Mouse (Mus musculus): ENCODE data around the gene Vcp. TPM values are rescaled to one million over a fixed set of nuclear protein-coding genes. Genes with fewer than 3 reads are reported as not detected.
A peak's percentile ranks its signal among the peaks of the same experiment; 100 is the strongest.

Gene Vcp
- total RNA-seq, 2 experiments from 2014 or later, result 219 to 236 TPM

DNA sequence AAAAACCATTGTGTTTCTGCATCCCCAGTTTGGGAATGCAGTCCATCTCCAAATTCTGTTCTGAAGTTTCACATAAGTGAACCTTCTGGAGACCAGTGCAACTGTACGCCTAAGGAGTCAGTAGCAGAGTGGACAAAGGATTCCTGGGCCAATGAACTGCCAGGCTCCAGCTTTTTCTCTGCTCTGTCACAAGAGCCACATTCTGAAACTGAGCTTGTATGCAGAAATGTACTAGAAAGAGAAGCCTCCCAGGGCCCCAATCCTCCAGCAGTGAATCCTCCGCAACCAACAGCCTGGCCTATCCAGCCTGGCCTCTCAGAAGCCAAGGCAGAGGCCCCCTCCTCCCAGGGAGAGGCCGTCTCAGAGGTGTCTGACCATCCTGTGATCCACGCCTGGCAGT lies 27.4 kb downstream of the Vcp start:
- DNase-seq, result no peak

DNA sequence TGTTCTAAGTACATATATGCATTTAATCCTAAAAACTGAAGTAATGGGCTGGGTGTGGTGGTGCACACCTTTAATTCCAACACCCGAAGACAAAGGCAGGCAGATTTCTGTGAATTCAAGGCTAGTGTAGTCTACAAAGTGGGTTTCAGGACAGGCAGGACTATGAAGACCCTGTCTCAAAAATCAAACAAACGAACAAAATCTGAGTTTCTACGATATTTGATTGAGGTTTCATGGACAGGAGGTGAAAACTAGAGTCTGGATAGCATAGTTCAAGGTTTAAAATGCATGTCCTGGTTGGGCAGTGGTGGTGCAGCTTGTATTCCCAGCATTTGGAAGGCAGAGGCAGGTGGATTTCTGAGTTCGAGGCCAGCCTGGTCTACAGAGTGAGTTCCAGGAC lies 31.0 kb downstream of the Vcp start, which contains the start of gene 1700022I11Rik:
TSS of gene 1700022I11Rik (plus strand) at position 301 of the 400 bp plus-strand sequence.
- no peak for DNase-seq

DNA sequence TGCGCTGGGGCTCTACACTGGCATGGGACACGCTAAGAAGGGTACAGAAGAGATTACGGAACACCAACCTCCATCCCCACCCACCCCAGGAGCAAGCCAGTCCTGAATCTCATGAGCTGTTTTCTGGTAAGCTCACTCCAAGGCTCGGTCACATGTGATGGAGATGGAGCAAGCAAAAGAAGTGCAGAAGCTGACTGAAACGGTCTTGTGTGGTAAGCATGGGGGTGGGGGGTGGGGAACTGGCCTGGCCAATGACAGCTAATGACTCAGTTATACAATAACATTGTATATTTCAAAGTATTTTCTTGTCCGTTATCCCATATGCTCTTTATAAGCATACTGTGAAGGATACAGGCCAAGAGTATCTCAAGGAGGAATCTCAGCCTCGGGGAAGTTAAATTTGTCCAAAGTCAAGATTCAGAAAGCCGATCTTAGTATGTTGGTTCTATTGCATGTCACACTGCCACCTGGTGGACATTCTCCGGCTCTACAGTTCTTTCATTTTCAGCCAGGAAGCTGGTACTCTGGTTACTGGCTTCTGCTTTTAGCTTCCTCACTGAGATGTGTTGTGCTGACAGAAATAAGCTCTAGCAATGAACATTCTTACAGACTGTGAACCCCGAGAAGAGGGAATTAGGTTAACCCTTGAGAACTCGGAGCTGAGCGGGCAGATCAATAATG lies 35.1 kb downstream of the Vcp start:
- DNase-seq, result no peak

DNA sequence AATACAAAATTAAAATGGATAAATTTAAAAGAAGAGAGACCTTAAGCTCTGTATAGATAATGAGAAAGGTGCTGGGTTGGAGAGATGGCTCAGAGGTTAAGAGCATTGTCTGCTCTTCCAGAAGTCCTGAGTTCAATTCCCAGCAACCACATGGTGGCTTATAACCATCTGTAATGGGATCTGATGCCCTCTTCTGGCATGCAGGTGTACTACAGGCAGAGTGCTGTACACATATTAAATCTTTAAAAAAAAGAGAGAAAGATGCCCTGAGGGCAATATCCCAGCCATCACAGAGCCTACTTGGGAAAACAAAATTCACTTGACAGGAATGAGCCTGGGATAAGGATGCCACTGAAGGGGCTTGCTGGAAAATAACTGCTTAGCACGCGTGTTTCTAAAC lies 36.8 kb downstream of the Vcp start:
- no peak for DNase-seq

DNA sequence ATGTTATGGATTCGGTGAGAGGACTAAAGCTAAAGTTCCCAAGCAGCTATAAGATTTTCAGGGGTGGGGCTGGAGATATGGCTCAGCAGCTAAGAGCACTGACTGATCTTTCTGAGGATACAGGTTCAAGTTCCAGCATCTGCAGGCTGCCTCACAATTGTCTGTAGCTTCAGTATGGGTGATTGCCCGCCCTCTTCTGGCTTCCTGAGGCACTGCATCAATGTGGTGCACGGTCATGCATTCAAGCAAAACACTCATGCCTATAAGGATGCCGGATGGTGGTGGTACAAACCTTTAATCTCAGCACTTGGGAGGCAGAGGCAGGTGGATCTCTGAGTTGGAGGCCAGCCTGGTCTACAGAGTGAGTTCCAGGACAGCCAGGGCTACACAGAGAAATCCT lies 38.7 kb downstream of the Vcp start:
- no peak for DNase-seq

DNA sequence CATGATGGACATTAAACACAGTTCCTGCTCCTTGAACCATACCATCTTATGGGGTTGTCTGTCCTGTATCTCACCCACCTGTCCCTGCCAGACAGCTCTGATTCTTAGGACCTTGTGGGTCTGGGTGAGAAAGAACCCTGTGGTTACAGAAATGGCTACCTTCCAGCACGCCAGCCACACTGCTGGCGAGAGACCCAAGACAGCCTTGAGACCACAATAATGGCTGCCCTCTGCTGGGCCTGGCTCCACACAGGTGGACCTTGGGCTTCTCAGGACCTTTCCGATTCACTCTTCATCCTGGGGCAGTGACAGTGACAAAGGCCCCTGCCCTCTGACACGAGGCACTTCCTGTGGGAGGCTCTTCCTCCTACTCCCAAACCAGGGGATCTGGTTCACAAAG lies 40.9 kb downstream of the Vcp start:
- no peak for DNase-seq

DNA sequence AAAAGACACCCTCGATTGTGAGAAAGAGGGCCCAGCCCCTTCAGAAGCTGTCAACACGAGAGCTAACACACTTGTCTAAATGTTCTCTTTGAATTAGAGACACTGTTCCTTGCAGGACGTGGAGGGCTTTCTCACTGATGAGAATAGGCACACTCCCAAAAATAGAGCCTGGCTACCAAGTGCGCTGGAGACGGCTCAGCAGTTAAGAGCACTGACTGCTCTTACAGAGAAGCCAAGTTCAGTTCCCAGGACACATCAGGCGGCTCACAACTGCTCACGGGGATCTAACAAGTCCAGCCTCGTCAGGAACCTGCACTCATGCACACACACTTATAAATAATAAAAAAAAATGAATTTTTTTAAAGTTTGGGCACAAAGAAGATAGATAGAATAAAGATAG lies 41.4 kb downstream of the Vcp start:
- no peak for DNase-seq

DNA sequence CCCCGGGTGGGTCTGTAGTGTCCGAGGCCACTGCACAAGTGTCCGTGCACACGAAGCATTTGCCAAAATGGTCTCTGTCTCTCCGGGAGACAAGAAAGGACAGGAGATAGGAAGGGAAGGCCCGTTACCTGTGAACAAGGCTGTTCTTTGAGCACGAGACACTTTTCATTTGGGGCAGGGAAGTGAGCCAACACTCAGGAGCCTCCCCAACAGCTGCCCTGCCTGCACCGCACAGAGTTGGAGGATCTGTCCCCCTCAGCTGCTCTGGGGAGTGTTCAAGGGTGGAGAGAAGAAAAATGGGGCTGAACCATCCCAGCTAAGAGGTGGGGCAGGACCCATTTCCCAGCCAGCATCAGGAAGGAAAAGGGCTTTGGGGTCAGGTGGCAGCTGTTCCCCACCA lies 42.3 kb downstream of the Vcp start:
- DNase-seq, result no peak

DNA sequence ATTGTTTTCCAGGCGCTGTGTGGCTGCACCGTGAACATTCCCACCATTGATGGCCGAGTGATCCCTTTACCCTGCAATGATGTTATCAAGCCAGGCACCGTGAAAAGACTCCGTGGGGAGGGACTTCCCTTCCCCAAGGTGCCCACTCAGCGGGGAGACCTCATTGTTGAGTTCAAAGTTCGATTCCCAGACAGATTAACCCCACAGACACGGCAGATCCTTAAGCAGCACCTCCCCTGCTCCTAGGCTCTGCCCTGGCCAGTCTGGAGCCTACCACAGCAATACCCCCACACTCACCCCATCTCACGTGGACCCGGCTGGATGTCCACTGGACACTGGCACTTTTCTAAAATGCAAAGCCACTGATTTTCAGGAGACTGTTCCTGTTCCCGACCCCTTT lies 43.0 kb downstream of the Vcp start:
- no peak for DNase-seq

DNA sequence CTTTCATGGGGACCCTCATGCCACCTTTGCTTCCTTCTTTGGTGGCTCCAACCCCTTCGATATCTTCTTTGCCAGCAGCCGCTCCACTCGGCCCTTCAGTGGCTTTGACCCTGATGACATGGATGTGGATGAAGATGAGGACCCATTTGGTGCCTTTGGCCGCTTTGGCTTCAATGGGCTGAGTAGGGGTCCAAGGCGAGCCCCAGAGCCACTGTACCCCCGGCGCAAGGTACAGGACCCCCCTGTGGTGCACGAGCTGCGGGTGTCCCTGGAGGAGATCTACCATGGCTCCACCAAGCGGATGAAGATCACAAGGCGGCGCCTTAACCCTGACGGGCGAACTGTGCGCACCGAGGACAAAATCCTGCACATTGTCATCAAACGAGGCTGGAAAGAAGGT lies 43.7 kb downstream of the Vcp start:
- DNase-seq, result no peak

DNA sequence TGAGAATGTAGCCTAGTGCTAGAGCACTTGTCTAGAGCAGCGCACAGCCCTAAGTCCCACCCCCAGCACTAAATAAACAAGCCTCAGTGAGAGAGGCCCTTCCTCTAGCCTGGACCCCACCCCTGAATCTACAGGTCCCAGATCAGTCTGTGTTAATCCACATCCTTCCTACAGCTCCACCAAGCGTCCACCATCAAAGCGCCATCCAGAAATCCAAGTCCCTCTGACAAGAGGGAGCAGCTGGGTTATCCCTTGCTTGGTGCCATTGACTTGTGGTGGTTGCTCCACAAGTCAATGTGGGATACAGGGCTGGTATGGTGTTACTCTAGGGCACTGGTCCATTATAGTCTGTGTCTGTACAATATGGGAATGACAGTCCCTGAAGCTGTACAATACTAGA lies 45.1 kb downstream of the Vcp start:
- no peak for DNase-seq

DNA sequence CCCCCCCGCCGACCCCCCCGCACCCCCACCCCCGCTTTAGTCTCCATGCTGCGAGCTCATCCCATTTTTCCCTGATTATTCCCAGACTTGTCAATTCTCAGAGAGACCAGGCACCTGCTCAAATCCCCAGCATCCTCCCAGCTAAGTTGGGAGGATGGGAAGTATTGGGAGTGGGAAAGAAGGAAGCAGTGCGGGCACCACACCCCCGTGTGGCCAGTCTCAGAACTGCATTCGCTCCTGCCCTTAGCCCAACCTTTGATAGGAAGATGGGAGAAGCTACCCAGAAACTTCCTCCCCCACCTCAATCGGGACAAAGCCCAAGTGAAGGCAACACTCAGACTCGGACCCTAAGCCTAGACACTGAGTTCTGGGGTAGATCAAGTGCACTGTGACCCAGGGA lies 46.0 kb downstream of the Vcp start:
- DNase-seq, result peak; percentile 70

DNA sequence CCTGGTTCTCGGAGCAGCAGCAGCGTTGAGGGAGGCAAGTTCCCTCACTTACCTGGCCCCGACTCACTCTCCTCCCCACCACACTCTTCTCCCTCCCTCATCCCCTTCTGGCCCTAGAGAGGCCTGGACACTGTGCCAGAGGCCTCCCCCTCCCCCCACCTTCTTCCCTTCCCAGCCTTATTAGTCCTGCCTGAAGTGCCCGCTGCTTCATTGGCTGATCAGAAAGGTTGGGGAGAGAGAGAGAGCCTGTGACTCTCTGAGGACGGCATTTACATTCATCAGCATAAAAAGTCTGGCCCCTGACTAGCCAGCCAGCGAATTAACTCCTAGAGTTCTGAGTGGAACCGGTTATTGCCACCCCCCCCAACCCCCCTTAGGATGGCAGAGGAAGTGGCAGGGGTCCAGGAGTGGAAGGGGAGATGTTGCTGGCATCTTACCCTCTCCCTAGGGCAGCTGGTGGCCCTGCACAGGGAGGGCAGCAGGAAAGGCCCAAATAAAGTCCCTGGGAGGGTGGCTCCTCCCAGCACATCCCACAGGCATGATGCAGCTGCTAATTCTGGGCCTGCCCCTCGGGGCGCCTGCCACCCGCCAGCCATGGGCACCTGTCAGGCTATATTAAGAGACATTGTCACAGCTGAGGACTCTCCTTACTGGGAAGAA lies 46.7 kb downstream of the Vcp start:
- peak; percentile 91 for DNase-seq

DNA sequence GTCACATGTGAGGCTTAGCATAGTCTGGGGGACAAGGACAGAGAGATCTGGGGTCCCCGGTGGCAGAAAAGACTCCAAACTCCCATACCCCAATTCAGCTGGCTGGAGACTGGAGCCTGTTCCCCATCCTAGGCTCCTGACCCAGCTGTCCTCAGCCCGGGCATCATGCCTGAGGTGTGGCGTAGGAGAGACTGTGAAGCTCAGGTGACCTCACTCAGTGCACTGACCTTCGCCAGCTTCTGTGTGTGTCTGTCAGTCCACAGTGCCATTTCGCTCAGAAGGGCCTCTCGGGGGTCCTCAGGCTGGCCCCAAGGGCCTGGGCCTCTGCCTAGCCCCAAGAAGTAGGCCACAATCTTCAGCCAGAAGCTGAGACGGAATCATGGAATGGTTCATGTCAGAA lies 47.7 kb downstream of the Vcp start:
- peak; percentile 84 for DNase-seq

DNA sequence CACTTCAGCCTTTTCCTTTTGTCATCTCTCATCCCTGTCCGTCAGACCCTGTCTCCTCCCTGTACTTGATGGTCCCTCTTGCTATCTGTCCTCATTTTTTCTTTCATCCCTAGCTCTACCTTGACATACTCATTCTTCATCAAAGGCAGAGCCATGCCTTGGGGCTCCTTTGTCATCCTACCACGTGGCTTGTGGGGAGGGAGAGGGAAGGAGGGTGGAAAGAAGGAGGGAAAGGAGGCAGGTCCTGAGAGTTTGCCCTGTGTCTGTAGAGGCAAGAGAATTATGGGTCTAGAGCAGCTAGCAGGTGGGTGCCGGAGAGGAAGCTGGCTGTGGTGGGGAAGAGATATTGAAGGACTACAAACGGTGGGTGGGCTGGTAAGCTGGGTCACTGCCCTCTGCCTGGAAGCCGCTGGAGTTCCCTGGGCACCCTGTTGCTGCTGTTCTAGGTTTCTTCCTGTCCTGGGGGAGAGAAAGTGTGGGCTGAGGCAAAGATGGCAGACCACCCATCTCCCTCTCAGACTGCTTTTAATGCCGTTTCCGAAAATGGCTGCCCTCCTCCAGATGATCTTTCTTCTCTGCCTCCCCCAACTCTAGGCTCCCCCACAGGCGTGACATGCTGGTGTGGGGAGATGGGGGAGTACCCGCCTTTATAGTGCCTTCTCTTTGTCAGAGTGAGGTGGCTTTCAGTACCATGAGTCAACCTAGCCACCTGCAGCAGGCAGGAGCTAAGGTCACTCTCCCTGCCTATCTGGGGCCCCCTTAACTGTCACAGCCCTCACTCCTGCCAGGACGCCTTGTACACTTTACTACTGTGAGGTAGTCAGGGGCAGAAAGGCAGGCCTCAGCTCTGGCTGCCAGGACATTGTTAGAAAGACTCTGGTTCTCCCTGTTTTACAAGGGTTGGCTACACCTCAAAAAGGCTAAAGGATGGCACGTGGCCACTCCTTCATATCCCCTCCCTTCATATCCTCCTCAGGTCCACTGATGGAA lies 48.8 kb downstream of the Vcp start:
- DNase-seq, result peak; percentile 39

DNA sequence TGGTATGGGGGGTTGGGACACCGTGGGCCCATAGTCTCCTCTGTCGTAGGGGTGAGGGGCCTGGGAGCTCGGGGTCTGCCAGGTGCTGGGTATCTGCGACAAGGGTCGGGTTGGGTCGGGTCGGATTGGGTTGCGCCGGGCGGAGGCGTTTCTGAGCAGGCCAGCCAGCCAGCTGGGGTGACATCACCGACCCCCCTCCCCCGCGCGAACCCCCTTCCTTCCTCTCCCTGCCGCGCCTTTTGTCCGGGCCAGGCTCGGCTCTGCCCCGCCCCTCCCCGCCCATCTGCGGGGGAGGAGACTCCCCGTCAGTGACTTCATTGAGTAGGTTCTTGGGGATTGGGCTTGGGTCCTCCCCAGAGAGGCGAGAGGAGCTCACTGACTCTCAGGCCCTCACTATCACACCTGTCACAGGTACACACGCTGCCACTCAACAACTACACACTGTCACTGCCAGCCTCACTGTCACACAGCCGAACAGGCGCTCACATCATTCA lies 50.2 kb downstream of the Vcp start:
- peak; percentile 95 for DNase-seq

DNA sequence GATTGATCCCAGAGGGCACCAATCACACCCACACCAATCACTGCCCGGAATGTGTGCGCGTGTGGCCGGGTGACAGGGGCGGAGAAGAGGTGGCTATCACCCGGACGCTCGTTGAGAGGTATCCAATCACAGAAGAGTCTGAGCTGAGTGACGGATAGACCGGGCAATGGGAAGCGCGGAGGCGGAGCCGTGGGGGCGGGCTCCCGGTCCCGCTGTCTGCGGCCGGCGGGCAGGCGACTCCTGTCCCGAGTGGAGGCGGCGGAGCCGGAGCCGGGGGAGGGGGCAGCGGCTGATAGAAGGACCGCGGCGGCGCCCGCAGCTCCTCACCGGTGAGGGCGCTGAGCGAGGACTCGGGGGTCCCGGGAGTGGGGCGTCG lies 50.6 kb downstream of the Vcp start, which contains the start of gene Dnajb5:
TSS of gene Dnajb5 (plus strand) at position 139 of the 376 bp plus-strand sequence.
- DNase-seq, result peak; percentile 99

DNA sequence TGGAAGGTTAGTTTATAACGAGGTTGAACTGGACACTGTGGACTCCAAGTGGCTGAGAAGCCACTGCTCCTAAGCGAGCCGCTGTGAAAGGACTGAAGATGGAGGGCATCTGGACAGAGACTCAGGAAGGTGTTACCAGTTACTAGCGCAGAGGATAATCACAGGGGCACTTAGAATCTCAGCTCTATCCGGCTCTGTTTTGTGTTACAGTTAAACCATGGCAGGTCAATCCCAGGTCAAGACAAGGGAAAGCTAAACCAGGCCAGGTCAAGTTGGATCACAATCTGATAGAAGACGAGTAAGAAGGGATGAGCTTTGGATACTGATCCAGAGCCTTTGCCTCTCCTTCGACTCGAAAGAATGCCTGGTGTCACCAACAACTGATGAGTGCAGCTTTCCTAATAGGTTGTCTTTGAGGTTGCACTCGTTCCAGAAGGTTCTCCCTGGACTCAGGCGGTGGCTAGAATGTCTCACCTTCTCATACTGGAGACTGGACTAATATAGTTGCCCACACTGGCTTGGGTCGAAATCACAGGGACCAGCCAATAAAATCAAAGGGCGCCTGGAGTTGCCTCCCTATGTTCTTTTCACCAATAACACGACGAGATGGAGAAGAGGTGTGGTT lies 51.1 kb downstream of the Vcp start:
- no peak for DNase-seq

DNA sequence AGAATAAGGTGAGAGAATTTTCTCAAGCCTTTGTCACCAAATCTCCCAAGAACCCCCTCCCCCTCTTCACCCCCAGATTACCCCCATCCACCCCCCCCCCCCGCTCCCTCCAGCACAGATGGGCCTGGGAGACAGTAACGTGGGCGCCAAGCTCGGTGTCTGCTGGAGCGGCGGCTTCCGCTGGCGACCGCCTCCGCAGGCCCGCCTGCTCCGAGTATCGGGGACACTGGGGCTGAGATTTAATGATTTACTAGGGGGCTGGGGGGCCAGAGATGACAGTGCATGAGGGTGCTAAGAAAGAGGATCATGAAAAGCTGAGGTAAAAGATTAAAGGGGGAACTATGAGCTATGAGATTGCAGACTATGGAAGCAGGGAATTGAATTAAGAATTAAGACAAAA lies 51.8 kb downstream of the Vcp start:
- no peak for DNase-seq

DNA sequence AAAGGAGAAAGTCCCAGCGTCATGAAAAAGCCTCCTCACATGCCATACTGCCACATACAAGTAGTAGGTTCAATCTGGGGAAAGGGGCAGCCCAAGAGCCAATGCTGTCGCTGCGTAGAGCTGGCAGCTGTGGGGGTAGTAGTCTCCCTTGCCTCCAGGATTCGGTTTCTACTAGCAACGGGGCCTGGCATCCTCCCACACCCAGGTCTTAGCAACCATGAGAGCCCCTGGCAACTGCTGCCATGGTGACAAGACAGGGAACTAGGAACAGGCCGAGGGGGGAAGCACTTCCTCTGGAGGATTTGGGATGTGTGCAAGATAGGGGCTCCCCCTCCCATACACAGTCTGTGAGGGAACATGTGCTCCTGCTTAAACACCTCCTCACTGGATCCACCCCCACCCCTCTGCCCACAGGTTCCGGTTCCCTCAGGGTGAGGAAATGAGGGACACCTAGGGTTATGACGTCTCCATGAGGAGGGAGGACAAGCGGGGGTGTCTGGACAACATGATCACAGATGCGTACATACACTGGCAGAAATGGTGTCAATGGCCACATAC lies 53.5 kb downstream of the Vcp start:
- DNase-seq, result no peak

DNA sequence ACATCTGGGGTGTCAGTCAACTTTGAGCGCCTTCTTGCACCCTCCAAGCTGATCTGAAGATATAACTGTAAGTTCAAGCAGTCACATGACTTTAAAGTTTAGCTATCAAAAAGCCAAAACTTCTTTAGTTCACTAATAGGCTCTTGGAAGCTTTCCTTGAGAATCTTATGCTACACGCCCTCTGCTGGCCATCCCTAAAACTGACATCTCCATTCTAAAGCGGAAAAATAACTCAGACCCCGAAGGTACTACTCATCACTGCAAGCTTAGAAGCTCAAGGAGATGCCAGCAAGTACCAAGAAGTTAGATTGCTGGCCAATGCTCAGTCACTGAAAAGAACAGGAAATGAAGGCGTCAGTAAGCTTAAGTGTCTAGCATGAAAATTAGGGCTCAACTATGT lies 54.4 kb downstream of the Vcp start:
- no peak for DNase-seq

DNA sequence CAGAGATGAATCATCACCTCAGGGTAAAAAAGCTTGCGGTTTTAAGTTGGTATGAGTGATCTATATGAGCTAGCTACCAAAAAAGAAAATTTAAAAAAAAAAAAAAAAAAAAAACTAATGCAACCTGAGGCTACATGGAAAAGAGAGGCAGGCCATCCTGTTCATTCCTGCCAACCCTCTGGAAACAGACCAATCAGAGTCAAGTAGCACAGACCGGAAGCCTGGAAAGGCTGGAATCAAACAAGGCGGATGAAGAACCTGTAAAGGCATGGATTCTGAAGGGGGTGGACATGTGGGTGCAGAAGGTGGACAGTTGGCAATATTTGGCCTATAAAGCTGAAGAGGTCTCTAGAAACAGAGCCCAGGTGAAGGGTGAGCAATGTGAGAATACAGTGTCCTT lies 54.9 kb downstream of the Vcp start:
- DNase-seq, result no peak
